Mouse (Mus musculus) liver, embryonic 14 days (tissue): ENCODE results near the gene Lmcd1. TPM values are rescaled to one million over a fixed set of nuclear protein-coding genes. Genes with fewer than 3 reads are reported as not detected.

Experiments
- polyA plus RNA-seq: library from polyadenylated mRNA; depleted of rRNA; stranded (reverse); fragments of >200 nt; gene quantifications from 2 replicates; pipeline ENCODE4 v1.2.3, GENCODE M21; 2012; rRNA removed

The Lmcd1 gene
- polyA plus RNA-seq = 0.28 and 0.54 TPM in 2 replicates

GRCm38 (mm10) chr6:112273501-112274205, at the start of gene Lmcd1:
Gene Lmcd1, plus strand, starts transcription at chr6:112273758.

Other genes with a start within 250 kb of the Lmcd1 start
- 0.03 TPM in 1 of 2 replicates, not detected in the other for gene Ssu2, start 114.3 kb downstream of the Lmcd1 start, polyA plus RNA-seq
- 0.05 and 0.79 TPM in 2 replicates for gene Cav3, start 185.7 kb downstream of the Lmcd1 start, polyA plus RNA-seq
- 0.01 and 0.03 TPM in 2 replicates for gene Oxtr, start 216.2 kb downstream of the Lmcd1 start, polyA plus RNA-seq